Mouse (Mus musculus): Measurements from ENCODE around the gene Wdr38. TPM values are rescaled to one million over a fixed set of nuclear protein-coding genes. Genes with fewer than 3 reads are reported as not detected.

The Wdr38 gene
- polyA plus RNA-seq, 1 experiment from 2014 or later: 1.7 TPM

DNA sequence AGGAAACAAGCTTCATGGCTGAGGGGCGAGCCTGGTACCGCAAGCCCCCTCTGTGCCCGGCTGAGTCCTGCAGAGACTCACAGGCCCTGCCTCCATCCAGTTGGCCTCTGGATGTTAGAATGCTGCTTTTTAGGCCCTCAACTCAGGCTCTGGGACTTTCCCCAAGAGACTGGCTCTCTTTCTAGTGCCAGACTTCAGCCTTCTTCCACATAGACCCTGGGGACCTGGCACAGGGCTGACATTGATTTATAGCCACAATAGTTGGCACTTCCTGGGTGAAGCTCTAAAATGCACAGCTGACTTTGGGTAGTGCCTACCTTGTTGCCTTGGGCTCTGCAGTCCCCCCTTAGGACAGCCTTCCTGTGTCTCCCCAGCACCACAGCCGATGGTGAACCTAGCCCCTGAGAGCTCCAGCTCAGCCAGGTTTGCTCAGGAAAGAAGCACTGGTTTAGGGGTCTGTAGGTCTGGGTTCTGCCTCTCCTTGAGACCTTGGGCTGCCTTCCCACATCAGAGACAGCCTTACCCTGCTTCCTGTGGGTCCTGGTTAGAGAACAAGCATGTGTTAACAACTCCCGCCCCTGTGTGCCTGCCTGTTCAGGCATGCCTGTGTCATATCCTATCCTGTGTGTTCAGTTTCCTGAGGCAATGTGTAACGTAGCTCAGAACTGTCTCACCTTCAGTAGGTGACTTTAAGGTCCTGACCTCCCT lies 9.3 kb upstream of the Wdr38 start:
- no peaks in the 10 kb centered on the region for H3K36me3 ChIP-seq (ENCODE audit: control insufficient read depth, insufficient read depth, low read length)
- no peaks in the 10 kb centered on the region for H3K9me3 ChIP-seq (ENCODE audit: control insufficient read depth, low read length)
- H3K27me3 ChIP-seq (replicated peaks; ENCODE audit: control insufficient read depth, insufficient read depth, low read length): no peaks in the 10 kb centered on the region
- 76% methylated on average over 6 of the region's 6 CpGs for WGBS
- H3K4me1 ChIP-seq (ENCODE audit: control insufficient read depth, insufficient read depth, low read depth, low read length): no peaks in the 10 kb centered on the region; the same call in 1 of the 2 replicates
- H3K9ac ChIP-seq (ENCODE audit: low read depth, low read length): no peak overlapping the region
- H3K4me3 ChIP-seq (ENCODE audit: low read length): no peak overlapping the region
- 0 out of 2 replicates have a peak, but pooled peaks have one; percentile 10 for ATAC-seq
- no peak overlapping the region for H3K27ac ChIP-seq (ENCODE audit: low read depth, low read length)
- H3K4me2 ChIP-seq (ENCODE audit: low read length): no peak overlapping the region

DNA sequence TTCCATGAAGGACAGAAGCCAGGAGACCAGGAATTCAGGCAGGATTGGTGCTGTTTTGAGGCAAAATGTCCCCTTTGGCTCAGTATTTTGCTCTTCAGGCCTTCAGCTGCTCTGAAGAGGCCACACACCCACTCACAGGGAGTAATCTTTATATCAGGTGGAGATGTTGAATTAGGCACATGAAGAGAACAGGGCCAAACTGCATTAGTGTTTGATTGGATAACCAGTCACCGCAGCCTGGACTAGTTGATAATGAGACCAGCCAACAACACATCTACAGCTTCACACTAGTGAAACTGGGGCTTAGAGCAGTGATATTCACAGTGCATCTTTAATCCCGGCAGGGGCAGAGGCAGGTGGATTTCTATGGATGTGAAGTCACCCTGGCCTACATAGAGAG lies 8.3 kb upstream of the Wdr38 start:
- WGBS: 91% methylated on average over 2 of the region's 2 CpGs
- no peak overlapping the region for H3K4me3 ChIP-seq (ENCODE audit: low read length)
- no peaks in the 10 kb centered on the region for H3K27me3 ChIP-seq (replicated peaks; ENCODE audit: control insufficient read depth, insufficient read depth, low read length)
- no peak for ATAC-seq
- H3K9ac ChIP-seq (ENCODE audit: low read depth, low read length): no peak overlapping the region
- no peaks in the 10 kb centered on the region for H3K9me3 ChIP-seq (ENCODE audit: control insufficient read depth, low read length)
- no peak overlapping the region for H3K27ac ChIP-seq (ENCODE audit: low read depth, low read length)
- H3K4me1 ChIP-seq (ENCODE audit: control insufficient read depth, insufficient read depth, low read depth, low read length): no peaks in the 10 kb centered on the region; the same call in 1 of the 2 replicates
- H3K36me3 ChIP-seq (ENCODE audit: control insufficient read depth, insufficient read depth, low read length): no peaks in the 10 kb centered on the region
- H3K4me2 ChIP-seq (ENCODE audit: low read length): no peak overlapping the region

- H3K9ac ChIP-seq (ENCODE audit: low read depth, low read length): no peak overlapping the region
- no peaks in the 10 kb centered on the region for H3K36me3 ChIP-seq (ENCODE audit: control insufficient read depth, insufficient read depth, low read length)
- no peaks in the 10 kb centered on the region; the same call in 1 of the 2 replicates for H3K27me3 ChIP-seq (replicated peaks; ENCODE audit: control insufficient read depth, insufficient read depth, low read length)
- H3K4me1 ChIP-seq (ENCODE audit: control insufficient read depth, insufficient read depth, low read depth, low read length): no peaks in the 10 kb centered on the region; the same call in 1 of the 2 replicates
- no peak for ATAC-seq
- 81% methylated on average over 4 of the region's 4 CpGs for WGBS
- no peaks in the 10 kb centered on the region for H3K9me3 ChIP-seq (ENCODE audit: control insufficient read depth, low read length)
- H3K27ac ChIP-seq (ENCODE audit: low read depth, low read length): no peak overlapping the region
- no peak overlapping the region for H3K4me3 ChIP-seq (ENCODE audit: low read length)
- H3K4me2 ChIP-seq (ENCODE audit: low read length): no peak overlapping the region
These were observed 5.3 kb upstream of the Wdr38 start for GRCm38 (mm10) chr2:38992004-38992403.

GRCm38 (mm10) chr2:38992452-38992851 lies 4.8 kb upstream of the Wdr38 start:
- no peak overlapping the region for H3K4me2 ChIP-seq (ENCODE audit: low read length)
- H3K36me3 ChIP-seq (ENCODE audit: control insufficient read depth, insufficient read depth, low read length): no peaks in the 10 kb centered on the region
- no peaks in the 10 kb centered on the region; the same call in 1 of the 2 replicates for H3K4me1 ChIP-seq (ENCODE audit: control insufficient read depth, insufficient read depth, low read depth, low read length)
- 29% methylated on average over 4 of the region's 4 CpGs for WGBS
- no peaks in the 10 kb centered on the region for H3K9me3 ChIP-seq (ENCODE audit: control insufficient read depth, low read length)
- no peak overlapping the region for H3K9ac ChIP-seq (ENCODE audit: low read depth, low read length)
- H3K27me3 ChIP-seq (replicated peaks; ENCODE audit: control insufficient read depth, insufficient read depth, low read length): no peaks in the 10 kb centered on the region; the same call in 1 of the 2 replicates
- H3K27ac ChIP-seq (ENCODE audit: low read depth, low read length): no peak overlapping the region
- no peak for ATAC-seq
- no peak overlapping the region for H3K4me3 ChIP-seq (ENCODE audit: low read length)

- Histone ChIP-seq H3K27me3 (replicated peaks; ENCODE audit: control insufficient read depth, insufficient read depth, low read length) (no peaks in the 10 kb centered on the region; the same call in 1 of the 2 replicates), H3K4me3 (ENCODE audit: low read length) (no peak overlapping the region), H3K27ac (ENCODE audit: low read depth, low read length) (no peak overlapping the region), H3K9ac (ENCODE audit: low read depth, low read length) (no peak overlapping the region), H3K9me3 (ENCODE audit: control insufficient read depth, low read length) (no peaks in the 10 kb centered on the region), H3K36me3 (ENCODE audit: control insufficient read depth, insufficient read depth, low read length) (peaks cover 24% of the 10 kb centered on the region), H3K4me2 (ENCODE audit: low read length) (no peak overlapping the region), H3K4me1 (ENCODE audit: control insufficient read depth, insufficient read depth, low read depth, low read length) (peaks cover 19% of the 10 kb centered on the region)
- ATAC-seq: no peak
- WGBS: 65% methylated on average over 4 of the region's 4 CpGs
These were observed 2.1 kb downstream of the Wdr38 start for GRCm38 (mm10) chr2:38999381-38999780.

DNA sequence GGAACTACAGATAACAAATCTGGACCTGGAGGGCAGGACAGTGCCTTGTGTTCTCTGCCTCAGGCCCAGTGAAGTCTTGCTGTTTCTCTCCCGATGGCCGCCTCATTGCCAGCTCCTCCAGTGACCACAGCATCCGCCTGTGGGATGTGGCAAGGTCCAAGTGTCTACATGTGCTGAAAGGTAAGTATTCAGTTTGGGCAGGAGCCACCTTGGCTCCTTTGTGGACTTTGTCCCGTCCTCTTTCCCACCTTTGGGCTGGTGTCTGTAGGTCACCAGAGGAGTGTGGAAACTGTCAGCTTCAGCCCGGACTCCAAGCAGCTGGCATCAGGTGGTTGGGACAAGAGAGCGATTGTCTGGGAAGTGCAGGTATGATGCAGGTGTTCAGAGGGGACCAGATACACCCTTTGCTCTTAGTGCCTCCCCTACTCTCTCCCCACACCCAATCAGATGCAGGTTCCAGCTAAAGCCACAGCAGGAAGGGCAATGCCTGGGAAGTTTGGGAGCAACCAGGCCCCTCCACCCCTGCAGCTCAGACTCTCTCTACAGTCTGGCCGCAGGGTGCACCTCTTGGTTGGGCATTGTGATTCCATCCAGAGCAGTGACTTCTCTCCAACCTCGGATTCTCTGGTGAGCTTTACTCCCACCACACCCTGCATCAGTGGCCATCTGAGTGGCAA lies 2.8 kb downstream of the Wdr38 start:
- Histone ChIP-seq H3K9ac (ENCODE audit: low read depth, low read length) (no peak overlapping the region), H3K4me3 (ENCODE audit: low read length) (no peak overlapping the region), H3K36me3 (ENCODE audit: control insufficient read depth, insufficient read depth, low read length) (peaks cover 24% of the 10 kb centered on the region), H3K4me1 (ENCODE audit: control insufficient read depth, insufficient read depth, low read depth, low read length) (peaks cover 19% of the 10 kb centered on the region), H3K9me3 (ENCODE audit: control insufficient read depth, low read length) (no peaks in the 10 kb centered on the region), H3K27ac (ENCODE audit: low read depth, low read length) (no peak overlapping the region), H3K27me3 (replicated peaks; ENCODE audit: control insufficient read depth, insufficient read depth, low read length) (no peaks in the 10 kb centered on the region; the same call in 1 of the 2 replicates), H3K4me2 (ENCODE audit: low read length) (no peak overlapping the region)
- 68% methylated on average over 8 of the region's 8 CpGs for WGBS
- ATAC-seq: no peak

DNA sequence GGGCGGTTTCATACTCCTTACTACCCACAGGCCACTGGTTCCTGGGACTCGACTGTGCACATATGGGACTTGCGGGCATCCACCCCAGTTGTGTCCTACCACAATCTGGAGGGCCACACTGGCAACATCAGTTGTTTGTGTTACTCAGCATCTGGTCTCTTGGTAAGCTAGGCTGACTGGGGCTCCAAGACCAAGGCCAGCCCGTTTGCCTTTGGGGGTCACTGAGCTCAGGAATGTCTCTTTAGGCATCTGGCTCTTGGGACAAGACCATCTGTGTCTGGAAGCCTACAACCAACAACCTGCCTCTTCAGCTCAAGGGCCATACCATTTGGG lies 3.3 kb downstream of the Wdr38 start:
- Histone ChIP-seq H3K4me3 (ENCODE audit: low read length) (no peak overlapping the region), H3K36me3 (ENCODE audit: control insufficient read depth, insufficient read depth, low read length) (peaks cover 24% of the 10 kb centered on the region), H3K4me1 (ENCODE audit: control insufficient read depth, insufficient read depth, low read depth, low read length) (peaks cover 19% of the 10 kb centered on the region), H3K9ac (ENCODE audit: low read depth, low read length) (no peak overlapping the region), H3K27me3 (replicated peaks; ENCODE audit: control insufficient read depth, insufficient read depth, low read length) (no peaks in the 10 kb centered on the region; the same call in 1 of the 2 replicates), H3K9me3 (ENCODE audit: control insufficient read depth, low read length) (no peaks in the 10 kb centered on the region), H3K4me2 (ENCODE audit: low read length) (no peak overlapping the region), H3K27ac (ENCODE audit: low read depth, low read length) (no peak overlapping the region)
- WGBS: 91% methylated on average over 4 of the region's 4 CpGs
- ATAC-seq: no peak

DNA sequence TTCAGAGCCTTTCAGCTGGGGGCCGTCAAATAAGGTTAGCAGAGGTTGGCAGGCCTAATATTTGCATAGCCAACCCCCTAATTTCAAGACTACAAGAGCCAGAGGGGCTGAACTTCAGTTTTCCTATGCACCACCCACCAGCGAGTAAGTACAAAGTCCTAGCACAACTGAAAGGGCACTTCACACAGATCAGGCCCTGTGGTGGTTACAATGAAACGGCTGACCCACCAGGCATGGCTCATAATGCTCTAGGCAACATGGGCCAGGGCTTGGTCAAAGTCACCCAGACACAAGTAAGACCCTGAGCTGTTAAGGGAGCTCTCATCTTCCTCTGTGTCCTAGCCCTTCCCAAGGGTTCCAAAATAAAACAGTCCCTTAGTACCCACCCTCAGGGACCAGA lies 4.6 kb downstream of the Wdr38 start:
- Histone ChIP-seq H3K4me3 (ENCODE audit: low read length) (no peak overlapping the region), H3K27ac (ENCODE audit: low read depth, low read length) (no peak overlapping the region), H3K4me2 (ENCODE audit: low read length) (no peak overlapping the region), H3K27me3 (replicated peaks; ENCODE audit: control insufficient read depth, insufficient read depth, low read length) (no peaks in the 10 kb centered on the region; the same call in 1 of the 2 replicates), H3K9me3 (ENCODE audit: control insufficient read depth, low read length) (no peaks in the 10 kb centered on the region), H3K36me3 (ENCODE audit: control insufficient read depth, insufficient read depth, low read length) (peaks cover 24% of the 10 kb centered on the region), H3K9ac (ENCODE audit: low read depth, low read length) (no peak overlapping the region), H3K4me1 (ENCODE audit: control insufficient read depth, insufficient read depth, low read depth, low read length) (peaks cover 25% of the 10 kb centered on the region)
- ATAC-seq: no peak
- WGBS: 85% methylated on average over 3 of the region's 3 CpGs

- Histone ChIP-seq H3K27me3 (replicated peaks; ENCODE audit: control insufficient read depth, insufficient read depth, low read length) (no peaks in the 10 kb centered on the region), H3K9ac (ENCODE audit: low read depth, low read length) (no peak overlapping the region; the same call in 1 of the 2 replicates), H3K4me3 (ENCODE audit: low read length) (no peak overlapping the region), H3K9me3 (ENCODE audit: control insufficient read depth, low read length) (no peaks in the 10 kb centered on the region), H3K4me1 (ENCODE audit: control insufficient read depth, insufficient read depth, low read depth, low read length) (peaks cover 30% of the 10 kb centered on the region), H3K27ac (ENCODE audit: low read depth, low read length) (no peak overlapping the region), H3K36me3 (ENCODE audit: control insufficient read depth, insufficient read depth, low read length) (peaks cover 24% of the 10 kb centered on the region), H3K4me2 (ENCODE audit: low read length) (peak overlapping the region; percentile 83)
- 50% methylated on average over 8 of the region's 8 CpGs for WGBS
- no peak for ATAC-seq
These were observed 5.8 kb downstream of the Wdr38 start for GRCm38 (mm10) chr2:39003106-39003505.
